Mouse (Mus musculus) embryonic stem cell, embryonic (primary cell): ENCODE measurements at regions not wholly inside any gene's neighbourhood (a gene's known extent, or its start where the extent isn't known, plus 50 kb on each side); places are given as distances from the start of the nearest gene placed in this dataset.

Experiments
- CTCF ChIA-PET, 4 experiments: fragments of 300-600 bp in 2 of 4; fragments of 350-600 bp in 2 of 4; sonication (Branson Sonifier 250); formaldehyde crosslinking; loops; one replicate each; lab custom pipeline; 2022; ENCODE audit warnings: inconsistent platforms in 2 of 4; lab: Charles Lee
- POLR2A ChIA-PET, 4 experiments: fragments of 300-600 bp in 2 of 4; fragments of 350-600 bp in 2 of 4; sonication (Branson Sonifier 250); formaldehyde crosslinking; loops; one replicate each; lab custom pipeline; 2022; ENCODE audit warnings: antibody characterized with exemption in 4 of 4, inconsistent platforms in 1 of 4; lab: Charles Lee

DNA sequence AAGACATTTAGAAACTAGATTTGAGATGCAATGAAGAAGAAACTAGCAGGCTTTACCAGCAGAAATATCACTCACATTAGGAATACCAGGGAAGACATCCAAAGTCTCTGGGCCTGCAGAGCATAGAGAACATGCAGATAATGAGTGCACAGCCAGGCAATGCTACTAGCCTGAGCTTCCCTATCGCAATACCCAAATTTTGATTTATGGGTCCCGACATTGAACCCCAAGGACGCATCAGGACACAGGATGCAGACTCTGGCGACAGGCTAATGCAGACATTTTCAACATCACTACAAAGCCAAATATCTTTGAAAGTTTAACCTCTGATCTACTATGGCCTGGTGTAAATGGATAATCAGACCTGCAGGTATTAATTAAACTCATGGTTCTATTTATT, 273.1 kb upstream of the Arid1b start:
- POLR2A ChIA-PET: no interaction called here

DNA sequence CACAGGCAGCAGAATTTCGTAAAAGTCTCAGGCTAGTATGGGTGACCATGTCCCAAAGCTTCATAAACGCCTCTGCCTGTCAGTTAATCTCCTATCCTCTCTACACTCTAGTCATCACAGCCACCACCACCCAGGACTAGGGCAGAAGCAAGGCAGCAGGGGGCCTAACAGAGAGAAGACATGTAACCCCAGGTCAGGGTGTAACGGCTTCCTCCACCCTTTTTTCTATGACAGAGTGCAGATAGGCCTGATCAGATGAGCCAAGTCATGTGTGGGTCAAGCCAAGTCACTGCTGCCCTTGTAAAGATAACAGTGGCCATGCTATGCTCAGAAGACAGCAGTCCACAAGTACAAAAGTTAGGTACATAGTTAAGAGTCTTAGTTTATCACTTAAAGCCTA, 270.1 kb upstream of the Arid1b start:
- ChIA-PET POLR2A (no interaction called here), CTCF (no interaction called here)

More for the DNA sequence above, 273.1 kb upstream of the Arid1b start:
- CTCF ChIA-PET: no interaction called here

DNA sequence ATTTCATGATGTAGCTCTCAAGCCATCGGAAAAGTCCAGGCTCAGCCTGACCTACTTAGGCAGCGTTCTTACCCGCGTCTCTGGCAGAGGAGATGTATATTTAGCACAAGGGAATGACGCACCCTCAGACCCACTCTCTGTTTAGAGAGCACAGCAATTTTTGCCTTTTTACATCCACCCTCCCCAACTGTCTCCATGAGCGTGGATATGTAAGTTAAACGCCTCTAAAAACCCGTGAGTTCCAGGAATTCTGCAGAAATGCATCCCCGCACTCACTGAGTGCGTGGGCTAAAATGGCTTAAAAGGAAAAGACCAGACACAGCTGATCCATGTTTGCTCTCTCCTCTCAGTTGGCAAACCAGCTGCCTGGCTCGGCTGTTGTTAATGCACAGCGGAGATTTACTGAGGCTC, 267.8 kb upstream of the Arid1b start:
- ChIA-PET CTCF (no interaction called here), POLR2A (no interaction called here)

DNA sequence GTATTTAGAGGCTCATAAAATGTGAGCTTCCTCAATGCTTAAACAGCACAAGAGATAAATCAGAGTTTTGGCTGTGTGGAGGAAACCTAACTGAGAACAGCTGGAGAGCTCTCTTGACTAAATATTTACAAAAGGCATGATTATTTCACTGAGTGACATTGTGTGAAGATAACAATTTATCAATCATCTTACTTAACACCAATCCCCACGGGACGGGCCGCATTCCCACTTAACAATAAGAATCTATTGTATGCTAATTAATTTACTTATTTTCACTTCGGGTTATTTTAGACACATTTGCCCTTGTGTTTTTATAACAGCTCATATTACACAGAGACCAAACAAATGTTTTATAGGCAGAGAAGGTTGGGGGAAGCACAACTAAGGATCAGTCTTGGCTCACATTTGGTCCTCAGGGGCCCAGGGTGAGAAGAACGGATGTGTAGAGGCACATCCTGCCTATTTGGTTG, 259.7 kb upstream of the Arid1b start:
- ChIA-PET CTCF (no interaction called here), POLR2A (no interaction called here)

DNA sequence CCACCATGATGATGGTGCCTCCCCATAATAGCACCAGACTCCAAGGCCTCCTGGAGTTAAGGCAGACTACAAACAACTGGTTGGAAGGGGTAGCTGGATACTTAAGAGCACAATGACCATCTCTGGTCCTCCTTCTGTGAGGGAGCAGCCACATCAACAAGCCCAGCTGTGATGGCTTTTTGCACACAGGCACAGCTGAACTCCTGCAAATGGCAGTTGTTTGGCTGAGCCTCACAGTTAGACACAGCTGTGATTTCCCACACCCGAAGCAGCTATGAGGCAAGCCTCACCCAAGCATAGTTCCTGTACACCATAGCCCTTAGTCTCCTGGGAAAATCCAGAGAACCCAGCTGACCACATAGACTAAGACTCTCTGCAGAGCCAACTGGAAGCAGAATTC, 258.9 kb upstream of the Arid1b start:
- ChIA-PET POLR2A (no interaction called here), CTCF (no interaction called here)

DNA sequence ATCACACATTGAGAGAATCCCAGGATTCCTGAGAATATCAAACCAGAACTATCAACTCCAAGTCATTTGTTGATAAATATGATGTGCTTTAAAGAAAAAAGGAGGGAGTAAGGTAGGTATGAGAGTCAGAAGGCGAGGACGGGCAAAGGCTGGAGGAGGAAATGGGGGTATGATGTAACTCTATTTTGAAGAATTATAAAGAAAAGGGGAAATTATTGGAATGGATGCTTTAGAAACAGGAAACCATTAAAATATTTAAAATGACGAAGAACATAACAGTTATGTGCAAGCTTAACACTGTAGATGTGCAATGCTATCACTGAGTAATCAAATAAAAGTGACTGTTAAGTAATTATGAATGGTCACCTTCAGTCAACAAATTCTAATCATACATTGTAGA, 257.4 kb upstream of the Arid1b start:
- ChIA-PET POLR2A (no interaction called here), CTCF (no interaction called here)

DNA sequence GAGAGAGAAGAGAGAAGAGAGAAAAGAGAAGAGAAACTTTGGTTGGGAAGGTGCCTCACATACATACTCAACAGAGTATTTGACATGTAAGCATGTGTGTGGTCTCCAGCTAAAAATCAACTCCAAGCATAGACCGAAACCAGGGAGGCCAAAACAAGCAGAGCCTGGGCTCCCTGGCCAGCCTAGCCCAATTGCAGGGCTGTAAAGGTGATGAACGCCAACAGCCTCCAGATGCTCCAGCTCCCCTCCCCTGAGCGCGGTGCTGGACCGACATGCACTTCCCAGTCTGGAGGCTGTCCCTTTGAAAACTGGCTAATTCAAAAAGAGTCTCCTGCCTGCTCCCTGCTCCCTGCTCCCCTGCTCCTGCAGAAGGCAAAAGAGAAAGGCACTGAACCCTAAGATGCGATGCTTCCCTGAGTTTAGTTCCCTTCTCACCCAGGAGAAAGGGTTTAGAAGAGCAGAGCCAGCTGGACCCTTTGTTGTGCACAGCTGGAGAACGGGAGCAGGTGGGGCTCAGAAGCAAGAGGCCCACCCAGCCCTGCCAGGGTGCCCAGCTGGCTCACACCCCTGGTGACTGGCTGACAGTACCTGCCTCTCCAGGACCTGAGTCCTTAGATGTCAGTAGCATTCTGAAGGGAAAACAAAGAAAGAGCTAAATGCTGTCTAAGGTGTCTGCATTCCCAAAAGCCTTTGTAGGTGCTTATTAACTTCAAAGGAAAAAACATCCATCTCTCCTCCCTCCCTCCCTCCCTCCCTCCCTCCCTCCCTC, 255.2 kb upstream of the Arid1b start:
- ChIA-PET POLR2A (no interaction called here), CTCF (interaction anchor here in 1 of 4 experiments (0.6 kb wide), 1 partner anchor 1406 kb away, joined by 6 read pairs; no protein-coding TSS in a partner anchor)

DNA sequence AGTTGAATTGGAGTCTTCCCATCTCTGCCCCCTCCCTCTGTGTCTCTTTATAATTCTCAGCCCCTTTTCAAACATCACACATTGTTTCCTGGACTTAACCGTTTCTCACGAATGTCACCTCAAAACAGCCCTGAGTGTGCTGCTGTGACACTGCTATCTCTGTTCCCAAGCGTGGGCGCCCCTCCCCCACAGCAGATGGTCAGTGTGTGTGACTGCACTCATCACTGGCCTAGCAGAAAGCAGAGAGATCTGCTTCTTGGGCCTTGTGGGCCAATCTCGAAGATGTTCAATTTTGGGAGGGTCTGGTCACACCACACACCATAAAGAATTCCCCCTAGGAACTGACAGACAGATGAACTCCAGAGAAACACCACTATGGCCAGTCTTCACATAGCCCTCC, 253.3 kb upstream of the Arid1b start:
- CTCF ChIA-PET: no interaction called here

DNA sequence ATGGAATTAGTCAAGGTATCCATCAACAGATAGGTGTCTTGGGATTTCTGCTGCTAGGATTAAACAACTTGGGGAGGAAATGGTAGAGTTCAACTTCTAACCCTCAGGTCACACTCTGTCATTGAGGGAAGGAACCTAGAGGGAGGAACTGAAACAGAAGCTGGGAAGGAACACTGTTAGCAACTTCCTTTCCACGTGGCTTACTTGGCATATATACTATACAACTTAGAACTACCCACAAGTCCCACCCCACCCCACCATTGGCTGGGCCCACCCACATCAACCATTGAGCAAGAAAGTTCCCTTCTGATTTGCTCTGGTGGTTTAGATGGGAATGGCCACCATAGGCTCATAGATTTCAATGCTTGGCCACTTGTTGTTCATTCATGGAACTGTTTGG, 251.8 kb upstream of the Arid1b start:
- CTCF ChIA-PET: no interaction called here
- POLR2A ChIA-PET: interaction anchor here in 1 of 4 experiments (0.7 kb wide), 1 partner anchor 182 kb away, joined by 3 read pairs; no protein-coding TSS in a partner anchor

More for the DNA sequence above, 253.3 kb upstream of the Arid1b start:
- POLR2A ChIA-PET: no interaction called here

DNA sequence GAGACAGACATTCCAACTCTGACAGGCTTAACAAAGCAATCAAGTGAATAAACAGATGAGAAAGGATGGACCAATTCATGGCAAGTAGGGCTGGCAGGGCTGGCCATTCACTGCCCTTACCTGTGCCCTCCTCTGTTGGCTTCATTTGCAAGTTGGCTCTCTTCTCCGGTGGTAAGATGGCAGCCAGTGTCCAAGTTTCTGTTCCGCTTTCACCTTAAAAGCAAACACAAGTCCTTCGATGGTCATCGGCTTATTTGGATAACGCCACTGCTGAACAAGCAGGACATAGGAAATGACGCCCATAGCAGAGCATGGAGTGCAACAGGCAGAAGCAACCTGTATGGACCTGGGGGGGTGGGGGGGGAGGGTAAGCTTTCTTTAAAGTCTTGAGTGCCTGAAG, 231.2 kb upstream of the Arid1b start:
- ChIA-PET CTCF (no interaction called here), POLR2A (no interaction called here)

DNA sequence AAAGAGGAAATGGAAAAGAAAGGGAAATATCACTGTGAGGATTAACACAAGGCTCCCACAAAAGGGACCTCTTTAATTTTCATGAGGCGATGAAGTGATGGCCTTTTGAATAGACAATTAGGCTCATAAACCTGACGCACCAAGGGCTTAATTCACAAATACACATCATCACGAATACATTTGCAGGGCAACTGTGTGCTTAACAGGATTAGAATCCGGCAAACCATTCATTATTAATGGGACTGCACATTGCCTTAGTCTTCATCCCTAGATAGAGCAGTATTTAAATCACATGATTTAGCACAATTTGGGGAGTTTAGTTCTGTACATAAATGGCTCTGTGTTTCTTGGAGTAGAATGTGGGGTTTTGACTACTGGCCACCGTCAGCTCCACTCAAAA, 228.4 kb upstream of the Arid1b start:
- CTCF ChIA-PET: no interaction called here
- POLR2A ChIA-PET: no interaction called here

DNA sequence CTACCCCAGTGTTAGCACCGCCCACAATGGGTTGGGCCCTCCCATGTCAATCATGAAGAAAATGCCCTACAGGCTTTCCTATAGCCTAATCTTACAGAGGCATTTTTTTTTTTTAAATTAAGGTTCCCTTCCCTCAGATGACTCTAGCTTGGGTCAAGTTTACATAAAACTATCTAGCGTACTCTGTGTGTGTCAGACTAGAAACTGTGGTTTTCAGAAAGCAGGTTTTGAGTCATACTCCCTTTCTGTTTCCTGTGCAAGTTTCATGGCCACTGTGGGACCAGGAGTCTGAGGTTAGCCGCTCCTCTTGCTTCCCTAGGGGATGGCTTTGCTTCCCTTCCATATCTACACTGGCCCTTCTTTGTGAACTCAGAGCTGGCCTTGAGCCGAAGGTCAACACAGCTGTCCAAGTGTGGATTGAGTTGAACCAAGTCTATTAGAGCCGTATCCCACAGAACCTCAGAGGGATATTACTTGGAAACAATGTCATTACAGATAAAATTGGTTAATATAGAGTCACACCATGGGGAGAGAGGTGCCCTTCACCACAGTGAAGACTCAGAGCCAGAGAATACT, 226.1 kb upstream of the Arid1b start:
- ChIA-PET CTCF (no interaction called here), POLR2A (interaction anchor here in 2 of 4 experiments (0.6 to 0.7 kb wide), 2 partner anchors 214 to 259 kb away, joined by 3 to 6 read pairs; no protein-coding TSS in a partner anchor)

DNA sequence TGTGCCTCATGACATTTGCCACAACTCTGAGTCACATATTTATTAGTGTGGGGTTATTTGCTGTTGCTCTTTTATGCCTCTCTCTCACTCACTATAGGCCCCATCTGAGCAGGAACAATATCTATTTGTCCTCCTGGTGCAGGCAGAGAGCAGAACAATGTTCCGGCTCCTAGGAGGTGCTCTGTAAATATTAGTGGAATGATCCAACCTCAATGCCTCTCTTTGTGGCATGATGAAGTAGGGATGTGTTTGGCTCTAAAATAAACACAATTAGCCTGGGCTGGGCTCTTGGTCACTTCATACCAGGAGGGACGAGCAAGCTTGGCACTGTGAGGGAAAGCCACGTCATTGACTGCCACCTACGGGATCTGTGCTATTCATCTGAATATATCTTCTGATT, 224.8 kb upstream of the Arid1b start:
- POLR2A ChIA-PET: no interaction called here
- CTCF ChIA-PET: no interaction called here

DNA sequence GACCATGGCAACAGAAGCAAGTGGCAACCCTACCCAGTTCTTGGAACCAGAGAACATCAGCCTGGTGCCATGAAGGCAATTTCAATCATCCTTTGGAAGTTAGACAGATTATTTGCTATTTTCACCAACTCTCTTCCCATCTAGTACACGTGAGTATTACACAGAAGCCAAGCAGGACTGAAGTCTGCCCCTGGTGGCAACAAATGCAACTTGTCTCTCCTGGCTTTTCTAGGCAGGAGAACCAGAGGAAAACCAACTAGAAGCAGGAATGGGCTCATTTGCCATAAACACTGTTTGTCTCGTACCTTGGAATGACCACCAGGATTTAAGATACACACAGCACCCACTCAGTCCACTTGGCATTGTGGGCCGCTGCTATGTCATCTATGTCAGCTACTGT, 224.1 kb upstream of the Arid1b start:
- POLR2A ChIA-PET: no interaction called here
- CTCF ChIA-PET: no interaction called here

DNA sequence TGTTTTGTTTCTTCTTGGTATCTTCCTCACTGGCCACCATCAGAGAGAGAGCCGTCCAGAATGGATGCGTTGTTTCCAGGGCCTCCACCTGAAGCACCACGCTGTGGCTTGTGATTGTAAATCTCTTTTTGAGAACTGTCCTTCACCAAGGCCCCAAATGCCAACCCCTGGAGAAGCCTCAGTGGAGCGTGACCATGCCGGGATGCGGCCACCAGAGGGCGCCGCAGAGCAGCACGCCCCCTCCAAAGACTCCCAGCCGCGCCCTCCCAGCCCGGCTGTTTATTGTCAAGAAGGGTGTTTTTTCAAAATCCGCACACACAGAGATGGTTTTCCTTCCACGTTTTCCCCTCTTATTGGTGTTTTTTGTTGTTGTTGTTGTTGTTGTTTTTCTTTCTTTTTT, 216.0 kb upstream of the Arid1b start:
- POLR2A ChIA-PET: no interaction called here

DNA sequence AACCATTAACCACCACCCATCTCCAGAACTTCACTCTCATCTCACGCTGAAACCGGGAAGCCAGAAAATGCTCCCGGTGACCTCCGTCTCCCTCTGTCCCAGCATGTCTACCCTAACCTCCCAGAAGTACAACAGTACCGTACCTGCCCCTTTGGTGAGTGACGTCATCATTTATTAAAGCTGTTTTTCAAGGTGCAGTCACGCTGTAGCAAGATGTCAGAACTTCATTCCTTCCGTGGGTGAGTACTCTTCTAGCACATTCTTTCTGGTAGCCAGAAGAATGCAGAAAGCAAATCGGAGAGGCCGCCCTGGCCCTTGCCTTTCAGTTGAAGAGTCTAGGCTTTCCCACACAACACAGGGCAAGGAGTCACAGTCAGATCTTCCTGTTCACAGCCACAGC, 215.1 kb upstream of the Arid1b start:
- ChIA-PET CTCF (no interaction called here), POLR2A (no interaction called here)

More for the DNA sequence above, 216.0 kb upstream of the Arid1b start:
- CTCF ChIA-PET: interaction anchor here in 1 of 4 experiments (0.6 kb wide), 1 partner anchor 357 kb away, joined by 8 read pairs; no protein-coding TSS in a partner anchor

DNA sequence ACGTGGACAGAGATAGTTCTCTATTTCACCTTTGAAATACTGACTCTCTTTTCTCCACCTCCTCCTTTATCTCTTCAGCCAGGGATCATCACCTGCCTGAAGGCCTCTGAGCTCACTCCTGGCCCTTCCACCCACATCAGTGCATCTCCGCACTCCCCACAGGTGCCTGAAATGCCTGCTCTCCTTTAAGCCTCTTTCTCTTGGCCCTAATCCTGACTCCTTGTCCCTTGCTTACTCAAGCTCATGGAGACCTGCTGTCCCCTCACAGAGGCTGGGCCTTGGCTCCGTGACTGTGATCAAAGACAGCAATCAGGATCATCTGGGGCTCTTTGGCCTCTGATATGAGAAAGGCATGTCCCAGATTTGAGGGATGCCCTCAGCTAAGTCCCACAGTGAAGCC, 212.5 kb upstream of the Arid1b start:
- ChIA-PET POLR2A (interaction anchor here in 1 of 4 experiments (0.6 kb wide), 1 partner anchor 410 kb away, joined by 5 read pairs; no protein-coding TSS in a partner anchor), CTCF (interaction anchor here in 1 of 4 experiments (1.1 kb wide), 1 partner anchor 471 kb away, joined by 3 read pairs; no protein-coding TSS in a partner anchor)

DNA sequence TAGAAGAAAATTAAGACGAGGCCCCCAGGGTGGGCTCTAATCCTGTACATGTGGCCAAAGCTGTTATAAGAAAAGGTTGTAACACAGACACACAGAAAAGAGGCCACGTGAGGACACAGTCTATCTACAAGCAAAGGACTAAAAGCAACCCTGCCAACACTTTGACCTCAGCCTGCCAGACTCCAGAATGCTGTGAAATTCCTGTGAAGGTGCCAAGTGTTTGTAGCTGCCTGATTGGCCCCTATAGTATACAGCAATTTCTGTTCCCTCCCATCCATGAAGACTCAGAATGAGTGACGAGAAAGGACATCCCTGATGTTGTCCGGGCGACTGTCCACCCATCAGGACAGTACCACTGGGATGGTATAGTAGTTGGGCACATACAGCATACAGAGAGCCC, 209.8 kb upstream of the Arid1b start:
- ChIA-PET CTCF (no interaction called here), POLR2A (no interaction called here)

DNA sequence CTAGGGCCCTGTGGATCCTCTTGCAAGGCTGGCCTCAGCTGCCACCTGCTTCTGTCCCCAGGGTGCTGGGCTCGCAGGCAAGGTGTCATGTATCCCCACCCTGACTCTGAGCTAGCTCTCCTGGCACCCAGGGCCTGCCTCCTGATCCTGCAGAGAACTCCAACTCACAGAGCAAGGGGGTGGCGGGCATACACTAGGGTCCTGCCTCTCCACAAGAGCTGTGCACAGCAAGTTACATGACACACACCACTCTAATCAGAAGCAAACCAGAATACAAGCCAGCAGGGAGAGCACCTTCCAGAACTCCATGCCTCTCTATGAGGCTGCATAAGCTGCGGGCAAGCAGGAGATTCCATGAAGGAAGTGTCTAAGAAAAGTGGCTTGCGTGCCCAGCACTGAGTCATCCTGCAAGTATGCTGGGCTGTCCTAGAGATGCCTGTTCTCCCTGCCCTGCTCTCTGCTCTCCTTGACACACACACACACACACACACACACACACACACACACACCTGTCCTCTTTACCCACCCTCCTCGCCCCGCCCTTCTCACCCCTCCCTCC, 208.8 kb upstream of the Arid1b start:
- CTCF ChIA-PET: interaction anchor here in 2 of 4 experiments (0.7 to 0.8 kb wide), 2 partner anchors 178 to 504 kb away, joined by 3 read pairs; no protein-coding TSS in a partner anchor

DNA sequence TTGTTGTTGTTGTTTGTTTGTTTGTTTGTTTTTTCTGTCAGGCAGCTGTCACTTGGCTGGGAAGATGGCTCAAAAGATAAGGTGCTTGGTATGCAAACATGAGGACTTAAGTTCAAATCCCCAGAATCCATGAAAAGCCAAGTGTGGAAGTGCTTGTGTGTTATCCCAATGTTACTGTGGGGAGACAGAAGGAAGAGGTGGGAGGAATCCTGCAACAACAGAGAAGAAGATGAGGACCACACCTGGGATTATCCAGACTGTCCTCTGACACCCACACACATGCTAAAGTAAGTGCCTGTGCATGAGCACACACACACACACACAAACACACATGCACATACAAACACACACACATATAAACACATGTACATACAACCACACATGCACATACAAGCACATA, 207.6 kb upstream of the Arid1b start:
- CTCF ChIA-PET: no interaction called here
- POLR2A ChIA-PET: interaction anchor here in 1 of 4 experiments (0.6 kb wide), 1 partner anchor 83 kb away, joined by 3 read pairs; no protein-coding TSS in a partner anchor

More for the DNA sequence above, 208.8 kb upstream of the Arid1b start:
- POLR2A ChIA-PET: no interaction called here
